Mouse (Mus musculus) WW6 (cell line): Measurements from ENCODE around the gene Clic3.

Source experiments
- DNase-seq: peaks from one replicate; pipeline ENCODE4 v3.0.0-alpha.2; 2013; ENCODE audit warnings: low read depth, low spot score

Gene Clic3

DNA sequence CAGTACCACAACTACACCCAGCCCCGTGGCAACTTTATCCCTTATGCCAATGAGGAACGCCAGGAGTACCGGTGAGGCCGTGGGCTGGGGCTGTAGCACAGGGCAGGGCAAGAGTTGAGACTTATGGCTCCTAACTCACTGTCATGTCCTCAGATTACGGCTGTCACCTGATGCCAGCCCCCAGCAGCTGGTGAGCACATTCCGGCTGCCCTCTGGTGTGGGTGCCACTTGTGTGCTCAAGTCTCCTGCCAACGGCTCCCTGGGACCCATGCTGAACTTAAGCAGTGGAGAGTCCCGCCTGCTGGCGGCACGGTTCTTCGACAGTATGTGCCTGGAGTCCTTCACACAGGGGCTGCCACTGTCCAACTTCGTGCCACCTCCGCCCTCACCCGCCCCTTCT, 14.0 kb upstream of the Clic3 start:
- DNase-seq, result no peak

DNA sequence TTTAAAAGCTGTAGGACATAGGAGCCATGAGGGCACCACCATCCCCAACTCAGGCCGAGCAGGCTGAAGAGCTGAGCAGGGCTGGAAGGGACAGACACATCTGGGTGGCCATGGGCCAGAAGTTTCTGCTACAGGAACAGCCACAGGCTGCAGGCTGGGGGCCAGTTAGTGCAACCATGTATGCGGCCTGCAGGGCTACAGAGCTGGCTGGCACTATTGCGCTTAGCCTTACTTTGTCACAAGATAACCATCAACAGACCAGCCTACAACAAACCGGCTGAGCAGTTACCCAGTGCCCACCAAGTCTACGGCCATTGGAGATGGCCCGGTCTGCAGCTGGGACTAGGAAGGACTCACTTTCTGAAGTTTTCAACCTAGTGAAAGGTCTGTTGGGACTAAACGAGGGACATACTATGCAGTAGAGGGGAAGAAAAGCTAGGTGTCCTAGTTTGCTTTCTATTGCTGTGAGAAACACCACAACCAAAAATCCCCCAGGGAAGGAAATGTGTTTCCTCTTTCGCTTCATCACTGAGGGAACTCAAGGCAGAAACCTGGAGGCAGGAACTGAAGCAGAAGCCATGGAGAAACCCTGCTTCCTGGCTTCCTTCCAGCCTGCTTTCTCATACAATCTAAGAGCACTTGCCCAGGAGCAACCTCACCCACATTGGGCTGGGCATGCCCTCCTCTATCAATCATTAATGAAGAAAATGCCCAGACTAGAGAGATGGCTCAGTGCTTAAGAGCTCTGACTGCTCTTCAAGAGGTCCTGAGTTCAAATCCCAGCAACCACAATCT, 5.6 kb upstream of the Clic3 start:
- DNase-seq, result no peak

DNA sequence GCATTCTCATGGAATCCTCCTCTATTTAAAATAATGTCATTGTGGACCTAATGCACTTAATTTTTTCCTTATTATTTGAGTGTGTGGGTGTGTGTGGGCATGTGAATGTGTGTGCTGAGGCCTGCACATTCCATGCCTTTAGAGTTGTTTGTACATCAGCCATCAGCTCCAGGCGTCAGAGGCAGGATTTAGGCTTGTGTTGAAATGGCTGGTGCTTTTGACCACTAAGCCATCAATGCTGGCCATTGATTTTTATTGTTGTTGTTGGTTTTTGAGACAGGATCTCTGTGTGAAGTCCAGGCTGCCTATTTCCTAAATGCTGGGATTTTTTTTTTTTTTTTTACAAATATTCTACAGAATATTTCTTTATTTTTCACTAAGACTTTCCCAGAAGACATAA, 3.7 kb upstream of the Clic3 start:
- no peak for DNase-seq

DNA sequence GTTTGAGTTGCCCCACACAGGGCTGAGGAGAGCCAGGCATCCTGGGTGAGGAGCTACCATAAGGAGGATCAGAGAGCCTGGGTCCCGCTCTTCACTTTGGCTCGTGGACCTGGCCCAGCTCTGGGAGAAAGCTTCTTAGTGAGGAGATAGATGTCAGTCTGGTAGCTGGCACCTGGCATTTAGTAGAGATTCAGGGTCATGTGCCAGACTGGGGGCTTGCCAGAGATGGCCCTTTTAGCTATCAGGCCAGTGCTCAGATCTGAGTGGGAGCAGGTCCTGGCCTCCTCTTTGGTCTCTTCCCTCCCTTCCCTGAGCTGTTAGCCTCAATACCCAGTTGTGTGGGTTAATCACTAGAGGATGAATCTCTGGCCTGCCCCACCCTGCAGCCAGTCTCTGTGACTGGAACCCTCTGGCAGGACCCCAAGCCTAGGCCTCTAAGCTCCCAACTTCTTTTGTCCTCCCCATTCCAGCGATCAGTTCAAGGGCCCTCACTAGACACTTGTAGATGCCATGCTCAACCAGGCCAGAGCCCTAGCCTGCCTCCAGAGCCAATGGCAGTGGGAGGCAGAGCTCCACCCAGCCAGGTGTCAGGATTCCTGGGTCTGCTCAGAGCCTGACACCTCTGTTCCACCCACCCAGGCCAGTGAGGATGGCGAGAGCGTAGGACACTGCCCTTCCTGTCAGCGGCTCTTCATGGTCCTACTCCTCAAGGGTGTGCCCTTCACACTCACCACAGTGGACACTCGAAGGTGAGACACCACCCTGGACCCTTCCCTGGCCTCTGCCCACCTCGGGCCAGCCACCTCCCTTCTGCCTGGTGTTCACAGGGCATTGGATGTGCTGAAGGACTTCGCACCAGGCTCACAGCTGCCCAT, 621 bp downstream of the Clic3 start:
- DNase-seq, result no peak

DNA sequence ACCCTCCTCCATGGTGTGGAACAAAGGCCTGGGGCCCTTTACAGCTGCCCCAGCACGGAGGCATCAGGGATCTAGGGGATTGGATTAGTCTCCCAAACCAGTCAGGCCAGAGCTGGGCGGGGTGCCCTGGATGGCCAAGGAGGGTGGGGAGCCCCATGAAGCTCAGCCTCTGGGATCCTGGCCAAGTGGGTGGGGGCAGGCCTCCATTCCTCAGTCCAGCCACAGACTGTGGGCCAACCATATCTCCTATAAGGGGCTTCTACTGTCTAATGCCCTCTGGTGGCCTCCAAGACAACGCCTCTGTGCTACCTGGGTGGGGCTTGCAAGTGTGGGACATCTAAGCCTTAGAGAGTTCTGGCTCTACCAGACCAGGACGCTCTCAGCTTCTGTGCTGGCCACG, 2.3 kb downstream of the Clic3 start:
- no peak for DNase-seq

DNA sequence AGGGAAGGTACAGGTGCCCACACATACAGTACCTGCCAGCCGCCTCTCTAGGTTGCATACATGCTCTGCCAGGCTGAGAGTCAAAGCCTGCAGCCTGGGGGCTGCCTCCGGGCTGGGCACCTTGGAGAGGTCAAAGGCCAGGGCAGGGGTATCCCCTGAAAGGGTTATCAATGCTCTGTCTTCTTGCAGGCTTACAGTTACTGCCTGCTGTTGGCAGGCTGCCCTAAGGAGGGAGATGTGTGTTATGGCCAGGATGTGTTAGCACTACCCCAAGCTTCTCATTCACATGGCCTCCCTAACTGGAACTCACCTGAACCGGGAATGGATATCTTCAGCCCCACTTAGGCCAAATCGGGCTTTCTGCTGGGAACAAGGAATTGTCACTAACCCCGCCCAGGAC, 3.5 kb downstream of the Clic3 start:
- DNase-seq, result no peak

DNA sequence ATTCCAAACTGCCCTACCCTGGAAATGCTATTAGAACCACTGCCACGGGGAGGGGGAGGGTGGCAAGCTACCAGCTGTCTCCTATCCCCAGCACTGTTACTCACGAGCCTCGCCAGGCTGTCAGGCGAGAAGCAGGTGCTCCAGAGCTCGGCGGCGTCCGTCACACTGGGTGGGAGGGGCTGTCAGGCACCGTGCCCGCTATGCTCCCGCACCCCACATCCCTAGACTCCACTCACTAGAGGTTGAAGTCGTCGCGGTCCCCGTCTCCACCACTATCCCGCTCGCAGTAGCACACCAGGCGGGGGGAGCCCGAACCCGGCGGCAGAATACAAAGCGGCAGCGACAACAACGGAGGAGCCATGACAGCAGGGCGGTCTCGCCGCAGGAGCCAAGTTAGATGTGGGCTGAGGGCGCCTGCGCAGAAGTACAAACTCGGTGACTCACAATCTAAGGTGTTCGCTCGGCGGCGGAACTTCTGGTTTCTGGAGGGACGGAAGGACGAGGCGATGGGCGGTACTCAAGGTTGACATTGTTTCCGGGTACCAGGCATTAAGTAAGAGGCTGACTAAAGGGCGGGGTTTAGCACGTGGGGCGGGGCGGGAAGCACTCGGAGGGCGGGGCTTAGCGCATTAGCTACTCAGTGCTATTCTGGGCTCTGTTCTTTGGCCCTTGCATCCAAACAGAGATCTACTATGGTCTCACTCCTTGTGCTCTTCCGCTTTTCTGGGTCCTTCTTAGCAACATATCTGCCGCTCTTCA, 4.1 kb downstream of the Clic3 start, which contains the start of gene Paxx:
Gene Paxx (minus strand): TSS at position 544 of the 759 bp plus-strand sequence.
- peak; percentile 86 for DNase-seq

DNA sequence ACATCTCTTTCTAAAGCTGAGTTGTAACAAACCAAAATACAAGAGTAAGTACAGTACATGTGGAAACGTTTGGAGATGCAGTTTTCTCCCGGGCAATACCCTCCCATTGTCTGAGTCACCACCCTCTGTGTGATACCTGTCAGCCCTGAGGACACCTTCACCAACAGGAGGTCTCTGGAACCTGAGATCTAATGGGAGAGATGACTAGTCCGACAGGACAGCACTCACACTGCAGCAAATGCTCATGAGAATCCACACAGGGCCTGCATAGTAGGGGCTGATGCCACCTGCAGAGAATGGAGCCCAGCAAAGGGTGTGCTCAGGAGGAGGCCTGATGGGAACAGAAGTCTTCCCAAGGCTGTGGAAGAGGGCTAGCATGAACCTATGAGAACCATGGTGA, 4.8 kb downstream of the Clic3 start:
- DNase-seq, result no peak

DNA sequence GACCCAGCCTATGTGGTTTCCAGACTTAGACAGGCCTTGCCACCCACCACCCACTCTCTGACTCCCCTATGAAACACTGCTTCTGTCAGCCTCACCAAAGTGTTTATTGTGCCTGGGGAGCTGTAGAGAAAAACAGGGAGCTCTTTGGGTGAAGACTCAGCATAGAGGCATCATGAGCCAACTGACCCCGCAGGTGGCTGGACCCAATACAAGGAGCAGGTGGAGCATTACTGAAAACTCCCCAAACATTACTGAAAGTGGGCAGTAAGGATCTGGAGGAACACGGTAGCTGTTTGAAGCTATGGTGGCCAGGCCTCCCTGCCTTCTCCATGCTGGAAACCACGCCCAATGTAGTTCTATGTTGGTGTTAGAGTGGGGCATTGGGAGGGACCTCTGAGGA, 7.0 kb downstream of the Clic3 start:
- no peak for DNase-seq

DNA sequence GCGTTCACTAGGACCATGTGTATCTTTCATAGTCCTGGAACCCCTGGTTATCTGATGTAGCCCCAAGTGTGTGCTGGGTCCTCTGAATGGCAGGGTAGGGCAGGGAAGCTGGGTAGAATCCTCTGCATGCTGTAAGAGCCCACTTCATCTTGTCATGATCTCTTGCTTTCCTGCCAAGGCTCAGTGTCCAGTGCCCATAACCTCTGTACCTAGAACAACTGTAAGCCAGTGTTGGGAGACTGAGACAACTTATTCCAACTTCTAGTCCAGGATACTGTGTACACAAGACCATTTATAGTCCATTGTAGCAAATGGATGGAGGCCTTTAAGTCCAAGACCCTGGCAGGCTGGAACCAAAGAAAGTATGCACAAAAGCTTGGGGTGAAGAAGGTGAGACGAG, 8.6 kb downstream of the Clic3 start:
- no peak for DNase-seq

DNA sequence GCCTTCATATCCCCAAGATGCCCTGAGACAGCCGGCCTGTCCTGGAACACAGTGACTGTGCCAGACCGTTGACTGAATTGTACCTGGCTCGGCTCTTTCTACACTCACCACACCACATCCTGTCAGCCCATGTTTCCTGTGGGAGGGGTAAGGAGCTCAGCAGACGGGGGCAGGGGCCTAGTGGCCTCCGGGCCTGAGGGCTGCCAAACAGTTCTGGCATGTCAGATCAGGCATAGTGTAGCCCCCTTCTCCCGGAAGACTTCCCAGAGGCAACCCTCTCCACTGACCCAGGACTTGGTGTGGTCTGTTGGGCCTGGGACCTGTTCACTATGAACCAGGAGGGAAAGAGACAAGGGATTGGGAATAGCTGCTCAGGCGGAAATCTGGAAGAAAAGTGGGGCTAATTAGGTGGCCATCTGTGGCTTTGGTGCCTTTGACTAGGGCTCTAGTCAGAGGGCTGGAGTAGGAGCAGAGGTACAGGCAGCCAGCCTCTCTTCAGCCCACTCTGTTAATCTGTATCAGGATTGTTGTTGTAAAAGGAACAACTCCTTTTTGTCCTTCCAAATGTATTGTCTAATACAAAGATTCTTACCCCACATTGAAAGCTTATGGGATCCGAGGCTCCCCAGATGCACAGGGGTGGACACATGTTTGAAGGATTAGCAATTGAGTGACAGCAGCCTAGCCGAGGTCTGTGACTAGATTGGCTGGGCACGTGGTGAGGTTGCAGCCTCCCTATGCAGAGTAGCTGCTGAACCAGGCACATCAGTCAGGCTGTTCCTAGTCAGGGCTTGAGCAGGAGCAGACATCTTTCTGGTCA, 9.4 kb downstream of the Clic3 start:
- no peak for DNase-seq

DNA sequence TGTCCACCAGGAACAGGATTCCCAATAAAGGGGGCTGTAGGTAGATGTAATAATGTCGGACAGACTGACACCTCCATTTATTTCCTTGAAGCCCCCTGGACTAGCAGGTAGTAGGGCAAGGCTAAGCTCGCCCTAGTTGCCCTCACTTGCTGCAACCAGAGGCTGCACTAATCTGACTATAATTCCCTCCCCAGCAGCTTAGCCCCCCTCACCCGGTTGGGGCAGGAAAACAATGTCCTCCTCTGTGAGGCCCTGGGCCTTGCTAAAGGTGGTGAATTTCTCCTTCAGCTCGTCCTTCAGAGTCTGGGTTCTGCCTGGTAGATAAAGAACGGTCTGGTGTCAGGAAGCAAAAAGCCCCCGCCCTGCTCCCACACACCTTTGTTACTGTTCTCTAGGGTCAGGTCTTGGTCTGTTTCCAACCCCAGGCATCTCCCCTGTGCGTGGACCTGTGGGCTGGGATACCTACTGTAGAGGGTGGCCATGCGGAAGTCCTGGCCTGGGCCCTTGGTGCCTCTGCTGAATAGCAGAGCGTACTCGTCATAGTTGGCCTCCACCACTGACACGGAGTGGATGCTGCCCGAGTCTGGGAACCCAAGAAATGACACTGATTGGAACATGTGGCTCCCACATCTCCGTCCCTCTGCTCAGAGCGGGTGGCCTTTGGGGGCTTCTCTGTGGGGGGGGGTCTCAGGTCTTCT, 11.1 kb downstream of the Clic3 start:
- DNase-seq, result no peak

DNA sequence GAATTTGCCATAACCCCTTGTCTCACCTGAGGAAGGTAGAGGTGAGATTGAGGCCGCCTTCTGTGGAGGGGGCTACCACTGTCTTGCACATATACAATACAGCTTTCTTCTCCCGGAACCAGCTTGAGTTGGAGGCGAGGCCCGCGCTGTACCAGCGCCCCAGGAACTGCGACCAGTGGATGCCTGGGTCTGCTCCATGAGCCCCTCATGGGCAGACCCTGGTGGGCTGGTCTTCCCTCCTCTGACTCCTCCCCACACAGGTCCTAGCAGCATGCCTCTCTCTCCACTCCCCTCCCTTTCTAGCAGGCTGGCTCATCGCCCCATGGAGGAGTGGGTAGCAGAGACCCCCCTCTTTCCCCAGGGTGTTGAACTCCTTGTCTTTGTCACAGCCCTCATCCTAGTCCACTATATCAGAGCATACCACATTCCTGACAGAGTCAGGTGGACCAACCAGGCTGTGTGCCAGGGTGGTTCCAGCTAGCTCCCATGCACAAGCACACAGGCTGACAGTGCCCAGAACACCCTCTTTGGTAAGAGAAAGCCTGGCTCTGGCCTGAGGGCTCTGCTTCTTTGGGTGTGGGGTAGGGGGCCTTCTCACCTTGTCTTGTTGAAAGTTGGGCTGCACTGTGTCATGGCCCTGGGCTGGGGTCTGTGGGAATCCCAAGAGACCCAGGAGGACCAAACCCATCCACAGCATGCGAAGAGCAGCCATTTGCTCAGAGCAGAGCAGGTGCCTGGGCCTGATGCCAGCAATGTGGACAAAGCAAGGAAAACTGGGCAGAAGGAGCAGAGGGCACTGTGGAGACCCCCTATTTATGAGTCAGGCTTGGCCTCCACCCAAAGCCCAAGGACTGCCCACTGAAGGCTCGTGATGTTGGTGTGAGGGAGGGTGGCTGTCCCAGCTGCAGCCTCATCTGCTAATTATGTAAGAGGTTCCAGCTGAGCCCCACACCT, 12.6 kb downstream of the Clic3 start:
- no peak for DNase-seq

DNA sequence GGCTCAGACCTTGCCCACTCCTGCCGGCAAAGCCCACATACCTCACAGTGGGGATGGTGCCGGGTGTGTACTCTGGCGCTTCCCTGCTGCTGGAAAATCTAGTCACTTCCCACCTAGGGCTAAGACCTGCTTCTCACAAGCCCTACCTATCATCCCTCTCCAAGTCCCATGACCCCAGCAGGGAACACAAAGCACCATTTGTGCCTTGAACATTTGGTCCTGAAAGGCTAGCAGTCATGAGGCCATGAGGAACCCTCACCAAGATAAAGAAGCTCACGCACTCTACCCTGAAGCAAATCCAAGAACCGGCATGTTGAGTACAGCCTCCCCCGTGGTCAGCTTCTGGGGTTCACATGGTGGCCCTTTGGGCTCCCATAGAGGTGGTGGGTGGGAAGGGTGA, 13.3 kb downstream of the Clic3 start, which contains the start of gene Ptgds:
Gene Ptgds (minus strand): TSS at position 78 of the 400 bp plus-strand sequence.
- no peak for DNase-seq

DNA sequence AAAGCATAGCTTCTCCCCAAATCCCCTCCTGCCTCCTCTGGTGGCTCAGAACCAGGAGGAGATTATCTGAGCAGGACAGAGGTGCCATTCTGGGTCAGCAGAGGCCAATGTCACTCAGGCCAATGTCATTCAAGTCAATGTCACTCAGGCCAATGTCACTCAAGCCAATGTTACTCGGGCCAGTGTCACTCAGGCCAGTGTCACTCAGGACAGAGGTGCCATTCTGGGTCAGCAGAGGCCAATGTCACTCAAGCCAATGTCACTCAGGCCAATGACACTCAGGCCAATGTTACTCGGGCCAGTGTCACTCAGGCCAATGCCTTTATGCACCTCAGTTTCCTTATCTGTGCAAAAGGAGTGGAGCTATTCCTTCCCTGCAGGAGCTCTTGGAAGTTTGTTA, 15.9 kb downstream of the Clic3 start:
- DNase-seq, result no peak

DNA sequence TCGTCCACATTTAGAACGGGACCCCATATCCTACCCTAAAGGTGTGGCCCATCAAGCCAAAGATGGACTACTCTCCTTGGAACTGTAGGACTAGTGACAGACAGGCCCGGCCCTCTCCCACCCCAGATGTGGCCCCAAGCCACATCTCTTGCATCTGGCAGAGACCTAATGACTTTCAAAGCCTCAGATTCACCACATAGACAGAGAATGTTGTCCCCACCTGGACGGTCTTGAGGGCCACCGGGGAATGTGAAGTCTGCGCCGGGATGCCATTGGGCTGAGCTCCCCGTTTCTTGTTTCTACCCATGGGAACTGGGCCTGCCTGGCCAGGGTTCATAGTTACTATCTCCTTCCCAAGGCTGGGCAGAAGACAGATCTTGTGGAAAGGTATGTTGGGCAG, 20.9 kb downstream of the Clic3 start:
- no peak for DNase-seq

DNA sequence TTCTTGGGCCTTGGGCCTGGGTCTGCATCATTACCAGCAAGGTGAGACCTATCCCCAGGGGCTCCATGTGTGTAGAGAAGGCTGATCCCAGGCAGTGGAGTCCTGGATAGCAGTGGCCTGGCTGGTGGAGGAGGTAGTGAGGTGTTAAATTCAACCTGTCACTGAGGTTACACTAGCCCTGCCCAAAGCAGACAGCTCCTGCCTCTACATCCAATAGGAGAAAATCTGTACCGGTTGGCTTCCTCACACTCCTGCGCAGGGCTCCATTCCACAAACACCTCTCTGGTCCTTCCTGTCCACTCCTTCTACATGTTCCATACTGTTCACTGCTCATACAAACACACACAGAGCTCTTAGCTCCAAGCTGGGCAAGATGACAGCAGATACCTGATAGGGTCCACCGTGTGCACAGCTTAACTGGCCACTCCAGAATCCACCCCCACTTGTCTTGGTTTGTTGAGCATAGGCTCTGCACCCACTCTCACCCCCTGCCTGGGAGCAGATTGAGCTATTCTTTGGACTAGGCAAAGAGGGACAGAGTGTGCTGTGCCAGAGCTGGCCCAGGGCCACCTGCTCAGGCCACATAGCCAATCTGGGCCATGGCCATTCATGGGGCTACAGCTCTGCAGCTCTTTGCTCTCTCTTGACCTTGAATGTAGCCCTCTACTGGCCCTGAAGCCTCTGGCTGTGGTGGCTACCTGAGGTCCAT, 21.5 kb downstream of the Clic3 start:
- DNase-seq, result no peak

DNA sequence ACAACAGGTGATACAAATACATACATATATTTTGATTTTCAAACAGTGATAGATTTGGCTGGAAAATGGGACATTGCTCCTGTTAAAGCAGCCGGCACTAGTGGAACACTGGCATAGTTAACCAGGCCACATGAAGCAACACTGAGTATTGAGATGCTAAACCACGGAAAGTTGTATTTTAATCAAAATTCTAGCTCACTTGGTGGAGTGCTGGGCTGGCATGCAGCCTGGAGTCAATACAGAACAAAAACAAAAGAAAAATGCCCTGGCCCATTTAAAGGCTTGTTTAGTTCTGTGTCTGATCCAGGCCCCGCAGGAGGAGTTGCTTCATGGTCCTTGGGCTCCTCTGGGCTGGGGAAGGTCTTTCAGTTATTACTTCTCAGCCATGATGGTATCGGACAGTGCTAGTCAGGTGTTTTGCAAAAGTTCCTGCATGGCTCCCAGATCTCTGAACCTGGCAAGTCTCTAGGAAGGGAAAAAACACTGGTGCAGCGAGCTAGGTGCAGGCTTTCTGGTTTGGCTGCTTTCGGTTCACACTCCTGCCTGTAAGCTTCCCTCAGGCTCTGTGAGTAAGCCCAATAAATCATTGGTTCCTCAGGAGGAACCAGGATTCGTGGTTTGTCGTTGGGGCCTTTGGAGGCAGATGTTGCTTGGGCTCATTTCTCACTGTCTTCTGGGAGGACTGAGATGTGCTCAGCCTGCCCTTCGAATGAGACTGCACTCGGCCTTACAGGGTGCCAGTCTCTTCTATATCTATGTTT, 23.1 kb downstream of the Clic3 start:
- DNase-seq, result no peak
